Mouse (Mus musculus): ENCODE data around the gene Fam20c. TPM values are rescaled to one million over a fixed set of nuclear protein-coding genes. Genes with fewer than 3 reads are reported as not detected.

Fam20c gene
- polyA plus RNA-seq, 1 experiment from 2014 or later = 10.3 TPM

GRCm38 (mm10) chr5:138779655-138780054 lies 25.3 kb downstream of the Fam20c start:
- ATAC-seq (replicated peaks; ENCODE audit: low FRiP score) (no peak), DNase-seq (ENCODE audit: low spot score) (no peak)
- Histone ChIP-seq H3K4me3 (ENCODE audit: low read depth, low read length) (no peak overlapping the region), H3K9me3 (ENCODE audit: control insufficient read depth, low read length) (no peaks in the 10 kb centered on the region), H3K4me2 (no peak overlapping the region), H3K4me1 (replicated peaks; ENCODE audit: control insufficient read depth, insufficient read depth, low read length) (no peaks in the 10 kb centered on the region), H3K36me3 (ENCODE audit: control insufficient read depth, insufficient read depth, low read length) (no peaks in the 10 kb centered on the region), H3K27ac (ENCODE audit: low read depth, low read length) (no peak overlapping the region), H3K9ac (ENCODE audit: low read depth, low read length) (no peak overlapping the region), H3K27me3 (replicated peaks; ENCODE audit: control insufficient read depth, insufficient read depth, low read length) (no peaks in the 10 kb centered on the region)
- WGBS = 68% methylated on average over 3 of the region's 3 CpGs

DNA sequence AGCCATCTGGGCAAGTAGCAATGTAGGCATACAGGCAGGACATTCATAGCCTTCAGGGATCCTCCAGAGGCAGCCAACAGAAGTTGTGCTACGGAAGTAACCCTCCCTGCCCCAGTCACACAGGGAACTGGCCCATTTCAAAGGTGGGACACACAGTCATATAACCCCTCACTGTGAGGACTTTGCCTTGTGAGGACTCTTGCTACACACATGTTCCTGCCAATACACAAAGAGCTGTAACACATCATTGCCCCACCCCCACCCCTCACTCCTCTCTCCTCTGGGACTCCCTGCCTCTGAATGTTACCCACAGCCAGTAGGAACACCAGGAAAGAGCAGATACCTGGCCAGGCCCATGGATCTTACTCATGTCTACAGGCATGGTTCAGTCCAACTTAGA lies 28.4 kb downstream of the Fam20c start:
- DNase-seq (ENCODE audit: low spot score) = no peak
- H3K4me1 ChIP-seq (replicated peaks; ENCODE audit: control insufficient read depth, insufficient read depth, low read length) = no peaks in the 10 kb centered on the region

GRCm38 (mm10) chr5:138783181-138783580 lies 28.9 kb downstream of the Fam20c start:
- Histone ChIP-seq H3K9me3 (ENCODE audit: control insufficient read depth, low read length) (no peaks in the 10 kb centered on the region), H3K36me3 (ENCODE audit: control insufficient read depth, insufficient read depth, low read length) (no peaks in the 10 kb centered on the region), H3K4me2 (no peak overlapping the region), H3K27ac (ENCODE audit: low read depth, low read length) (no peak overlapping the region), H3K4me1 (replicated peaks; ENCODE audit: control insufficient read depth, insufficient read depth, low read length) (no peaks in the 10 kb centered on the region), H3K9ac (ENCODE audit: low read depth, low read length) (no peak overlapping the region), H3K4me3 (ENCODE audit: low read depth, low read length) (no peak overlapping the region), H3K27me3 (replicated peaks; ENCODE audit: control insufficient read depth, insufficient read depth, low read length) (no peaks in the 10 kb centered on the region)
- ATAC-seq (replicated peaks; ENCODE audit: low FRiP score) = no peak
- 62% methylated on average over 8 of the region's 8 CpGs for WGBS
- no peak for DNase-seq (ENCODE audit: low spot score)

More for the DNA sequence above, 28.4 kb downstream of the Fam20c start:
- Histone ChIP-seq H3K4me2 (no peak overlapping the region), H3K27me3 (replicated peaks; ENCODE audit: control insufficient read depth, insufficient read depth, low read length) (no peaks in the 10 kb centered on the region), H3K4me3 (ENCODE audit: low read depth, low read length) (no peak overlapping the region), H3K36me3 (ENCODE audit: control insufficient read depth, insufficient read depth, low read length) (no peaks in the 10 kb centered on the region), H3K27ac (ENCODE audit: low read depth, low read length) (no peak overlapping the region), H3K9me3 (ENCODE audit: control insufficient read depth, low read length) (no peaks in the 10 kb centered on the region), H3K9ac (ENCODE audit: low read depth, low read length) (no peak overlapping the region)
- 77% methylated on average over 1 of the region's 1 CpGs for WGBS
- ATAC-seq (replicated peaks; ENCODE audit: low FRiP score) = no peak

GRCm38 (mm10) chr5:138785986-138786515 lies 31.7 kb downstream of the Fam20c start:
- Histone ChIP-seq H3K27ac (ENCODE audit: low read depth, low read length) (no peak overlapping the region), H3K4me1 (replicated peaks; ENCODE audit: control insufficient read depth, insufficient read depth, low read length) (no peaks in the 10 kb centered on the region), H3K9ac (ENCODE audit: low read depth, low read length) (no peak overlapping the region), H3K9me3 (ENCODE audit: control insufficient read depth, low read length) (no peaks in the 10 kb centered on the region), H3K27me3 (replicated peaks; ENCODE audit: control insufficient read depth, insufficient read depth, low read length) (no peaks in the 10 kb centered on the region), H3K4me2 (no peak overlapping the region), H3K36me3 (ENCODE audit: control insufficient read depth, insufficient read depth, low read length) (no peaks in the 10 kb centered on the region), H3K4me3 (ENCODE audit: low read depth, low read length) (no peak overlapping the region)
- 84% methylated on average over 3 of the region's 3 CpGs for WGBS
- DNase-seq (ENCODE audit: low spot score) (no peak), ATAC-seq (replicated peaks; ENCODE audit: low FRiP score) (no peak)

DNA sequence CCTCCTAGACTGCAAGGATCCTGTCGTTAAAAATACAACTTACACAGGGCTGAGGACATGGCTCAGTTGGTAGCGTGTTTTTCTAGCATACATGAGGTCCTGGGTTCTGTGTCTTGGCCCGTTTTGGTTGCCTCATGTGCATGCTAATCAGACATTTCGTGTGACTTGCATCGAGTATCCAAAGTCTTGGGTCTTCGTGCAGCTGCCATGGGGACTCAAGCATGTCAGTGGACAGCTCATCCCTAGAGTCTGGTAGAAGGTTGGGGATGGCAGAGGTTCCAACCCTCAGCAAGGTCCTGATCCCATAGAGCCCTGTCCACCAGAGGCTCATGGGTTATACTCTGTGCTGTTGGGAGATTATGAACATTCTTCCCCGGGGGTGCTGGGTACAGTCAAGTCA lies 33.3 kb downstream of the Fam20c start:
- no peak for ATAC-seq (replicated peaks; ENCODE audit: low FRiP score)
- Histone ChIP-seq H3K4me2 (no peak overlapping the region), H3K4me3 (ENCODE audit: low read depth, low read length) (no peak overlapping the region), H3K27ac (ENCODE audit: low read depth, low read length) (no peak overlapping the region), H3K9me3 (ENCODE audit: control insufficient read depth, low read length) (no peaks in the 10 kb centered on the region), H3K36me3 (ENCODE audit: control insufficient read depth, insufficient read depth, low read length) (no peaks in the 10 kb centered on the region), H3K27me3 (replicated peaks; ENCODE audit: control insufficient read depth, insufficient read depth, low read length) (no peaks in the 10 kb centered on the region), H3K4me1 (replicated peaks; ENCODE audit: control insufficient read depth, insufficient read depth, low read length) (no peaks in the 10 kb centered on the region), H3K9ac (ENCODE audit: low read depth, low read length) (no peak overlapping the region)
- WGBS = 73% methylated on average over 7 of the region's 7 CpGs
- no peak for DNase-seq (ENCODE audit: low spot score)

- DNase-seq (ENCODE audit: low spot score) = no peak
- Histone ChIP-seq H3K36me3 (ENCODE audit: control insufficient read depth, insufficient read depth, low read length) (no peaks in the 10 kb centered on the region), H3K9me3 (ENCODE audit: control insufficient read depth, low read length) (no peaks in the 10 kb centered on the region), H3K4me3 (ENCODE audit: low read depth, low read length) (no peak overlapping the region), H3K9ac (ENCODE audit: low read depth, low read length) (no peak overlapping the region), H3K27ac (ENCODE audit: low read depth, low read length) (no peak overlapping the region), H3K4me1 (replicated peaks; ENCODE audit: control insufficient read depth, insufficient read depth, low read length) (no peaks in the 10 kb centered on the region), H3K4me2 (no peak overlapping the region), H3K27me3 (replicated peaks; ENCODE audit: control insufficient read depth, insufficient read depth, low read length) (no peaks in the 10 kb centered on the region)
- no peak for ATAC-seq (replicated peaks; ENCODE audit: low FRiP score)
- WGBS = 58% methylated on average over 11 of the region's 11 CpGs
These were observed 34.3 kb downstream of the Fam20c start for GRCm38 (mm10) chr5:138788481-138789211.

GRCm38 (mm10) chr5:138790954-138791480 lies 36.7 kb downstream of the Fam20c start:
- no peak overlapping the region for H3K4me2 ChIP-seq
- H3K27me3 ChIP-seq (replicated peaks; ENCODE audit: control insufficient read depth, insufficient read depth, low read length) = no peaks in the 10 kb centered on the region
- ATAC-seq (replicated peaks; ENCODE audit: low FRiP score) (no peak), DNase-seq (ENCODE audit: low spot score) (no peak)
- no peaks in the 10 kb centered on the region for H3K9me3 ChIP-seq (ENCODE audit: control insufficient read depth, low read length)
- no peak overlapping the region for H3K4me3 ChIP-seq (ENCODE audit: low read depth, low read length)
- no peak overlapping the region for H3K27ac ChIP-seq (ENCODE audit: low read depth, low read length)
- no peak overlapping the region for H3K9ac ChIP-seq (ENCODE audit: low read depth, low read length)
- no peaks in the 10 kb centered on the region for H3K36me3 ChIP-seq (ENCODE audit: control insufficient read depth, insufficient read depth, low read length)
- WGBS = 82% methylated on average over 11 of the region's 11 CpGs
- H3K4me1 ChIP-seq (replicated peaks; ENCODE audit: control insufficient read depth, insufficient read depth, low read length) = no peaks in the 10 kb centered on the region

- no peaks in the 10 kb centered on the region for H3K4me1 ChIP-seq (replicated peaks; ENCODE audit: control insufficient read depth, insufficient read depth, low read length)
- 55% methylated on average over 7 of the region's 7 CpGs for WGBS
- DNase-seq (ENCODE audit: low spot score) (no peak), ATAC-seq (replicated peaks; ENCODE audit: low FRiP score) (no peak)
- no peak overlapping the region for H3K9ac ChIP-seq (ENCODE audit: low read depth, low read length)
- no peak overlapping the region for H3K4me3 ChIP-seq (ENCODE audit: low read depth, low read length)
- H3K4me2 ChIP-seq = no peak overlapping the region
- H3K27me3 ChIP-seq (replicated peaks; ENCODE audit: control insufficient read depth, insufficient read depth, low read length) = no peaks in the 10 kb centered on the region
- no peak overlapping the region for H3K27ac ChIP-seq (ENCODE audit: low read depth, low read length)
- H3K36me3 ChIP-seq (ENCODE audit: control insufficient read depth, insufficient read depth, low read length) = 0 out of 2 replicates have a peak, but pooled peaks cover 2% of the 10 kb centered on the region
- H3K9me3 ChIP-seq (ENCODE audit: control insufficient read depth, low read length) = no peaks in the 10 kb centered on the region
These were observed 47.3 kb downstream of the Fam20c start for GRCm38 (mm10) chr5:138801588-138802116.

- no peaks in the 10 kb centered on the region for H3K4me1 ChIP-seq (replicated peaks; ENCODE audit: control insufficient read depth, insufficient read depth, low read length)
- H3K27ac ChIP-seq (ENCODE audit: low read depth, low read length) = no peak overlapping the region
- H3K27me3 ChIP-seq (replicated peaks; ENCODE audit: control insufficient read depth, insufficient read depth, low read length) = no peaks in the 10 kb centered on the region
- DNase-seq (ENCODE audit: low spot score) (no peak), ATAC-seq (replicated peaks; ENCODE audit: low FRiP score) (no peak)
- H3K4me3 ChIP-seq (ENCODE audit: low read depth, low read length) = no peak overlapping the region
- H3K36me3 ChIP-seq (ENCODE audit: control insufficient read depth, insufficient read depth, low read length) = 0 out of 2 replicates have a peak, but pooled peaks cover 2% of the 10 kb centered on the region
- H3K4me2 ChIP-seq = no peak overlapping the region
- H3K9me3 ChIP-seq (ENCODE audit: control insufficient read depth, low read length) = no peaks in the 10 kb centered on the region
- no peak overlapping the region for H3K9ac ChIP-seq (ENCODE audit: low read depth, low read length)
- WGBS = 88% methylated on average over 5 of the region's 5 CpGs
These were observed 50.0 kb downstream of the Fam20c start for GRCm38 (mm10) chr5:138804286-138804685.

Measured in liver, embryonic 11.5 days (tissue).